Mouse (Mus musculus) adrenal gland, postnatal 10 days (tissue): Measurements from ENCODE around the gene Astn2. TPM values are rescaled to one million over a fixed set of nuclear protein-coding genes. Genes with fewer than 3 reads are reported as not detected.

Experiments used
- DNase-seq: peaks from one replicate; pipeline ENCODE4 v3.0.0; 2021; ENCODE audit warnings: mixed read lengths
- total RNA-seq, 2 experiments: library from RNA; stranded (reverse); gene quantifications; 2 replicates each; pipeline ENCODE4 v1.2.3; 2021

Gene Astn2
- total RNA-seq, 2 experiments from 2014 or later: 2.7 to 3.2 TPM

GRCm38 (mm10) chr4:65671585-65672184 lies 732.7 kb downstream of the Astn2 start:
- DNase-seq: no peak

- DNase-seq: no peak
These were observed 737.3 kb downstream of the Astn2 start for GRCm38 (mm10) chr4:65667030-65667610.

- no peak for DNase-seq
These were observed 741.2 kb downstream of the Astn2 start for GRCm38 (mm10) chr4:65663176-65663575.

- DNase-seq: peak; percentile 89
These were observed 749.7 kb downstream of the Astn2 start for GRCm38 (mm10) chr4:65654723-65655122.

DNA sequence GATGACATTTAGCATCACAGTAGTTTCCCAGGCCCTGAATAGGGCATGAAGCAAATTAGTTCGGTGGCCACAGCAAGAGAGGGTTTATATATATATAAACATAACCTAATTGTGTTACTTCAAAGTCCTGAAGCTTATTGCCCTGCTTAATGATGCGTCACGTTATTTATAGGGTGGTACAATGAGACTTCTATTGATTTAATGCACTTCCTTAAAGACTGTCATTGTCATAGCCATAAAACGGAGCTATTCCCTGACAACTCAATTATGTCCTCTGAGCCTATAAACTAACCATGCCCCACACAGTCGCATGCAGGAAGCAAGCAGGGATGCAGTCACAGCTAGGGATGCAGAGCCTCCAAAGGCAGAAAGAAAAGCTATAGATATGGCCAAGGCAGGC lies 761.8 kb downstream of the Astn2 start:
- no peak for DNase-seq

DNA sequence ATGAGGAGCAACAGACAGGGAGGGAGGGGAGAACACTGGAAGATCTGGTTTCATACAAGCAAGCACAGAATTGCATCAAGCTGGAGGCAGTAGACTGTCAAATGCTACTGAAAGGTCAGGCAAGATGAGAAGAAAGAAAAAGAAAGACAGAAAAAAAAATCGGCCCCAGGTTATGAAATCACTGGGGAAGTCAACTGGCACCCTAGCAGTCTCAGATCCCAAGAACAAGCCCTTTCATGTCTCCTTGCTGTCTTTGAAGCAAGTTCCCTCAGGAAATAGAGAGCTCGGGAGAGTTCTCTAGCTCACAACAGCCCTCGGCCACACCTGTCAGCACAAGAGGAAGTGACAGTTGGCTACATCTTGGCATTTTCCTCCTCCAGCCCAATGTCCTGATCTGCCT lies 766.2 kb downstream of the Astn2 start:
- no peak for DNase-seq

- DNase-seq: no peak
These were observed 784.3 kb downstream of the Astn2 start for GRCm38 (mm10) chr4:65620125-65620524.

GRCm38 (mm10) chr4:65613135-65613534 lies 791.3 kb downstream of the Astn2 start:
- no peak for DNase-seq

GRCm38 (mm10) chr4:65610896-65611295 lies 793.5 kb downstream of the Astn2 start:
- no peak for DNase-seq

DNA sequence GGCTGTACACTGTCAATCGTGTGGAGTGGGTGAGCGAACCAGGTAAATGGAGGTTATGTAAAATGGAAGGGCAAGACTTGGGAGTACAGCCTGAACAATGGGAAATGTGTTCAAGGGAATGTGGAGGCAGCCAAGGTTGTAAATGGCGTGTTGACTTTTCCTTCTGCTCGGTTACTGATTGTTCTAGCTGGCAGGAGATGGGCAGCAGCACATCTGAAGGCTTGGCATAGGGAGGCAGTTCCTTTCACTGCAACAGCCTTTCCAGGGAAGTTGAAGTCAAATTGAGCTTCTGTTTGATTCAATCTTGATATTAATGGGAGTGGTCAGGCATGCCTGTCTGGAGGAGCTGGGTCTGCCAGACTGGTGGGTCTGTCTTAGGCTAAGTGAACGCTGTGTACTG lies 794.1 kb downstream of the Astn2 start:
- no peak for DNase-seq

DNA sequence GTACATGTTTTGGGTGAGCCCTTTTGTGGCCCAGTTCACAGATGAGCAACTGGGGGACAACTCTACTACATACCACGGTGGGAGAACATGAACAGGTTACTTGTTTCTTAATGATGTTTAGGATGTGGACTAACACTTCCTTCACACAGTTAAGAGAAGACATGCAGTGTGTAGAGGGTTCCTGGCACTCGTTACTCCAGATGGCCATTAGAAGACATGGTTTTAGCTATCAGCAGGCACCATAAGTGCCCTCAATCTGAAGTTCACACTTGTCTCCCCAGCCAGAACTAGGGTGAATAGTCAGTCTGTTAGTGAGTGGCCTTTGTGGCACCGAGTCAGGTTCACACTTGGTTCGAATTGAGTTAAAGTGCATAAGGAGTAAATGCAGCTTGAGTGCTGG lies 796.3 kb downstream of the Astn2 start:
- no peak for DNase-seq

- no peak for DNase-seq
These were observed 797.2 kb downstream of the Astn2 start for GRCm38 (mm10) chr4:65607184-65607631.

DNA sequence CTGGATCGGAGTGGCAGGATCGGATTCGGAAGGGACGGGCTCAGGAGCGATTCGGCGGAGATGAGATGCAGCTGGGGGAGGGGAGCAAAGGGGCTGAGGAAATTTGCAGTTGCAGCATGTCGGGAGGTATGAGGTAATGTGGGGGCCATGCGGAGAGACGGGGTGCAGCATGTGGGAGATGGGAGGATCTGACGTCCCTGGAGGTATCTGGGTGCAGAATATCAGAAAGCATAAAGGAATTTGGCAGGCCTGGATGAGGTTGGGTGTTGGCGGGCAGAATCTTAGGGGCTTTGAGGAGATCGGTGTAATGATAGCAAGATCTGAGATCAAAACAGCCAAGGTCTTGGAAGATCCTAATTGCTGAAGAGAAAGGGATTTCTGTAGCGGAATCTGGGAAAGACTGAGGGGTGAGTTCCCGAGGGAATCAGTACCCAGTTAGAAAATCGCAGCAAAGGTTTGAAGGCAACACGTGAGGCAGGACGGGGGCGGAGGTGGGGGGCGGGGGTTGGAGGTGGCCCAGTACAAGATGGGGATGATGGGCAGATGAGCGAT lies 799.2 kb downstream of the Astn2 start:
- DNase-seq: peak; percentile 27

- DNase-seq: peak; percentile 100
These were observed 799.8 kb downstream of the Astn2 start, which contains the start of gene Trim32 for GRCm38 (mm10) chr4:65604504-65605150. Trim32 (plus strand) TSS chr4:65604986.

DNA sequence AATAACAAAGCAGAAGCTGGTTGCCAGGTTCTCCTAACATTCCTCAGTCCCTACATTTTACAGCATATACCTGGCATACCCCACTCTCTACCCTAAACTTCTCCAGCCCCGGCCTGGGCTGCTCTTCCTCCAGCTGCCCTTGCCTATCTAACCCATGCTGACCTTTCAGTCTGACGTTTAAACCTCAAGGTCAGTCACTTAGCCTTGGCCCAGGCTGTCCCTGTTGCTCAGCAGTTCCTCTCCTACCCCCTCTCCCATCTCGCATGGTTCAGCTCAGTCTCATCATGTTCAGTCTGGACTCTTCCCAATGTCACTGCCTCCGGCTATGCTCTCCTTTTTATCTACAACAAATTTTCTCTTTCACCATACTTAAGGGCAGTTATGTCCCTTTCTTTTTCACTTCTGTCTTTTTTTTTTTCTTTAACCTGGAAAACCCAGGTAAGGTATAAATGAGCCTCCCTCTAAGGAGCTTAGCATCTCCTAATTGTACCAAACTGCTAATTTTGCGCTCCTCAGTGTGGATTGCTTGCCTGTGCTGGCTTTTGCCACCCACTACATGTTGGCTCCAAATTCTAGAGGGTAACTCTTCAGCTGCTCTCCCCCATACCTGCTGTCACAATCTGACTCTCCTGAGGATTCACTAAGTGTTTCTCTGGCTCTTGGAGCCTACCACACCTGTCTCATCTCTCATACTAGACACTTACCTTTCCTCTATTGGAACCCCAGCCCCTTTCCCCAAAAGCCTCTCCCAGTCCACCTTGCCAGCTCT lies 809.6 kb downstream of the Astn2 start:
- no peak for DNase-seq

- DNase-seq: peak; percentile 42
These were observed 814.6 kb downstream of the Astn2 start for GRCm38 (mm10) chr4:65589780-65590179.

DNA sequence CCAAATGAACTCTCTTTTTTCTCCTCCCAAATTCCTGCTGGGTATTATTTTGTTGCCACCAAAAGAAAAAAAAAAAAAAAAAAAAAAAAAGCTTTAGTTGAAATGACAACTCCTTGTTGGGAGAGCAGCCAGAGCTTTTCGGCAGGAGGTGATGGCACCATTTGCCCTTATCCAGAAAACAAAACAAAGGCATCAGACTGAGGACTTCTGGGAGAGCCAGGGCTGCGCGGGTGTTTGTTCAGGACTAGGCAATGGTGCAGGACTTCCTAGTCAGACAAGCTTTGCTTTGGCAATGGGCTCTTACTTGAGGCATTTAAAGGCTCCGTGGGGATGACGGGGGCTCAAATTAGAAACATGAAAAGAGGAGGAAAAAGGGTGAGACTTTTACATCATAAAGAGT lies 817.5 kb downstream of the Astn2 start:
- no peak for DNase-seq

GRCm38 (mm10) chr4:65580254-65580653 lies 824.2 kb downstream of the Astn2 start:
- DNase-seq: no peak

- peak; percentile 5 for DNase-seq
These were observed 838.9 kb downstream of the Astn2 start for GRCm38 (mm10) chr4:65565493-65565892.

GRCm38 (mm10) chr4:65548561-65548960 lies 855.9 kb downstream of the Astn2 start:
- DNase-seq: peak; percentile 21

- no peak for DNase-seq
These were observed 858.8 kb downstream of the Astn2 start for GRCm38 (mm10) chr4:65545582-65545981.

DNA sequence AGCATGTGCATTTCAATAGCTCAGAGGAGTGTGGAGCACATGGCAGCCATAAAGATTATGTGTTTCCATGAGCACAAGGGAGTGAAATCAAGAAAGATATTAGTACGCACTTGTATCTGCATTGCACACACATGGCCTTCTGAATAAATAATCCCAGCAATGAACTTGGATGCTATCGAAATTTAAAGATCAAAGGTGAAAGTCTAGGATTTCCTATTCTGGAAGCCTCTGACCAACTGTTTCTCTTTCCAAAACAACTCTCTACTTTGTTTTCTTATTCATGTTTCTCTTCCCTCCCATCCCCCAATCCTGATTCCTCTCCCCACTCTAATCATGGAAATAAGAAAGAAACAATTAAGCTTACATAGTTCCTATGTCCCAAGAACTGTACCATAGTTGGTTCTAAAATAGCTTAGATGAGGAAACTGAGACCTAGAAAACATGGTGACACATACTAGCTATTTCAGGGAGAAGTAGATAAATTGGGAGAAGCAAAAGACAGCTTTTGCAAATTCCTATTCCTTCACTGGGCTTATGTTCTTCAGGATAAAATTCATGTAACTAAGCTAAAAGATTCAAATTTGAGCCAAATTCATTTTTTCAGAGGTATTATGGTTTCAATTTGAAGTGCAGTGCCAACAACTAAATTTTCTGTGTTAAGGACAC lies 872.2 kb downstream of the Astn2 start:
- no peak for DNase-seq
